Mouse (Mus musculus): ENCODE results near the gene Ecpas. TPM values are rescaled to one million over a fixed set of nuclear protein-coding genes. Genes with fewer than 3 reads are reported as not detected.

Gene Ecpas
- polyA plus RNA-seq (2014; fragmentation: Nextera tagmentation; extraction: Ambion mirVana): 41.0 and 47.7 TPM in 2 replicates

DNA sequence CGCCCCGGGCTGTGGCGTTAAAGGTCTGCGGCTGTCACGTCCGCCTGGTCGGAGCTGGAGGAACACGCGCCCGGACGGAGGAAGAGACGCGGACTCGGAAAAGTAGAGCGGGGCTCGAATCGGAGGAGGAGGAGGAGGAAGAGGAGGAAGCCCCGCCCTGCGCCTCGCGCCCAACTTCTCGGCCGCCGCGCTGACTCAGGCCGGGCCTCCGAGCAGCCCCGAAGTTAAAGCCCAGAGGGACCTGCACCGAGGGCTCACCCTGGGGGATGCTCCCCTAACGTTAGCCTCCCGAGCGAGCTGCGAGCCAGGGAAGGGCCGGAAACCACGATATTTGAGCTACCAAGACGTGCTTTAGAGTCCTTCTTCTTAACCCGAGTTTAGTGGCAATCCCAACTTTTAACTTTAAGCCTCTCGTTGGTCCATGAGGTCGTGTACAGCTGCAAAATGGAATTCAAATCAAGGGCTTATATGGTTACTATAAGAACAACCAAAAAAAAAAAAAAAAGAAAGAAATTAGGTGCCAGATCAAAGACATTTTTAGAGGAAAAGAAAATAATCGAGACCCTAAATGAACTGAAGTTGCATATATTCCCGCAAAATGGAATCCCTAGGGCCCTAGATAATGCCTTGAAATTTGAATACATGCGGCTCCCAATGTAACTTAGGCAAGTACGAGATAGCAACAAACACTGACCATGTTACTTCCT lies at the start of gene Ecpas:
TSS of gene Ecpas (minus strand) at position 121 of the 707 bp plus-strand sequence.
- WGBS: 4% methylated on average over 42 of the region's 43 CpGs
- H3K9ac ChIP-seq (replicated peaks; ENCODE audit: low read depth, low read length): peak within 1 kb of the TSS; percentile 95
- H3K4me2 ChIP-seq (replicated peaks; ENCODE audit: low read depth, low read length): peak within 1 kb of the TSS; percentile 57
- peaks cover 8% of the 10 kb centered on the region; the same call in 1 of the 2 replicates for H3K4me1 ChIP-seq (ENCODE audit: control insufficient read depth, insufficient read depth, low read length)
- peak; percentile 86 for ATAC-seq (ENCODE audit: insufficient number of reproducible peaks, insufficient read depth, low FRiP score, low read depth)
- H3K27me3 ChIP-seq (ENCODE audit: control insufficient read depth, insufficient read depth, low read length): no peaks in the 10 kb centered on the region
- no peaks in the 10 kb centered on the region for H3K9me3 ChIP-seq (ENCODE audit: control insufficient read depth, low read depth, low read length)
- peak within 1 kb of the TSS; percentile 96 for H3K27ac ChIP-seq (ENCODE audit: low read length)
- H3K36me3 ChIP-seq (ENCODE audit: control insufficient read depth, insufficient read depth, low read length): no peaks in the 10 kb centered on the region
- peak within 1 kb of the TSS; percentile 79 for H3K4me3 ChIP-seq (ENCODE audit: low read depth, low read length)

DNA sequence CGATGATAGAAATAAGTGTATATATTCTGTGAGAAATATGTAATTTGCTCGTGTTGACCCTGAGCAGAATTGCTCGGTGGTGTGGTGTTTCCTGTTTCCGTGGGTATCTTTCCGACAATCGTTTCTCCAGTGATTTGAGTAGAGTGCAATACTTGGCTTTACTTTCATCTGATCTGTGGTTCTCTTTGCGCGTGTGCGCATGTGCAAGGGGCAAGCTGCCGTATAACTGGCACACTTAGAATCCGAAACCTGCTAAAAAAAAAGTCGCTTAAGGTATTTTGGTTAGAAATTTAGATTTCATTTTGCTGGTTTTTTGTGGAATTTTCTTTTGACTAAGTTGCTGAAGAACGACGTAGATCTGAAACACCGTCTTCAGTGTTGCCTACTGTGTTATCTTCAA lies 49.2 kb upstream of the Ecpas start:
- ATAC-seq (ENCODE audit: insufficient number of reproducible peaks, insufficient read depth, low FRiP score, low read depth): no peak
- WGBS: 93% methylated on average over 15 of the region's 15 CpGs
- Histone ChIP-seq H3K27ac (ENCODE audit: low read length) (no peak overlapping the region), H3K27me3 (ENCODE audit: control insufficient read depth, insufficient read depth, low read length) (no peaks in the 10 kb centered on the region), H3K4me1 (ENCODE audit: control insufficient read depth, insufficient read depth, low read length) (no peaks in the 10 kb centered on the region), H3K4me2 (replicated peaks; ENCODE audit: low read depth, low read length) (no peak overlapping the region), H3K4me3 (ENCODE audit: low read depth, low read length) (no peak overlapping the region), H3K36me3 (ENCODE audit: control insufficient read depth, insufficient read depth, low read length) (no peaks in the 10 kb centered on the region), H3K9ac (replicated peaks; ENCODE audit: low read depth, low read length) (no peak overlapping the region), H3K9me3 (ENCODE audit: control insufficient read depth, low read depth, low read length) (no peaks in the 10 kb centered on the region)

DNA sequence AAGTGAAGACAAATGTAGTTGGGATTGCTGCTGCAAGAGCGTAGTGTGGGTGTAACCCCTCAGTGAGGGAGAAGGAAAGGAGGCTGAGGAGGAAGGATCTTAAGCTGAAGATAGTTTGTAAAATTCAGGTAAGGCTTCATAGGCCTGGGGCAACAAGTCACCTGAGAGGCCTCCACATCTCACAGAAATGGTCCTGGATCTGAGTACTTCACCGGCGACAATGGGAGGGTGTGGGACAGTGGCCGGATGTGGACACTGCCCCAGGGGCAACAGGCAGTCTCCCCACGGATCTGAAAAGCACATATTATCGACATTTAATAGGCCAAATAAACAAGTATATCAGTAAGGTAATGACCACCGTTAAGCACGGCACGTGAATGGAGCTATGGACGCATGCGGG lies 40.1 kb upstream of the Ecpas start:
- WGBS: 91% methylated on average over 11 of the region's 11 CpGs
- no peak for ATAC-seq (ENCODE audit: insufficient number of reproducible peaks, insufficient read depth, low FRiP score, low read depth)
- no peaks in the 10 kb centered on the region for H3K36me3 ChIP-seq (ENCODE audit: control insufficient read depth, insufficient read depth, low read length)
- H3K27me3 ChIP-seq (ENCODE audit: control insufficient read depth, insufficient read depth, low read length): no peaks in the 10 kb centered on the region
- no peak overlapping the region for H3K9ac ChIP-seq (replicated peaks; ENCODE audit: low read depth, low read length)
- H3K4me2 ChIP-seq (replicated peaks; ENCODE audit: low read depth, low read length): no peak overlapping the region
- no peaks in the 10 kb centered on the region for H3K9me3 ChIP-seq (ENCODE audit: control insufficient read depth, low read depth, low read length)
- no peaks in the 10 kb centered on the region for H3K4me1 ChIP-seq (ENCODE audit: control insufficient read depth, insufficient read depth, low read length)
- H3K4me3 ChIP-seq (ENCODE audit: low read depth, low read length): no peak overlapping the region
- no peak overlapping the region for H3K27ac ChIP-seq (ENCODE audit: low read length)

DNA sequence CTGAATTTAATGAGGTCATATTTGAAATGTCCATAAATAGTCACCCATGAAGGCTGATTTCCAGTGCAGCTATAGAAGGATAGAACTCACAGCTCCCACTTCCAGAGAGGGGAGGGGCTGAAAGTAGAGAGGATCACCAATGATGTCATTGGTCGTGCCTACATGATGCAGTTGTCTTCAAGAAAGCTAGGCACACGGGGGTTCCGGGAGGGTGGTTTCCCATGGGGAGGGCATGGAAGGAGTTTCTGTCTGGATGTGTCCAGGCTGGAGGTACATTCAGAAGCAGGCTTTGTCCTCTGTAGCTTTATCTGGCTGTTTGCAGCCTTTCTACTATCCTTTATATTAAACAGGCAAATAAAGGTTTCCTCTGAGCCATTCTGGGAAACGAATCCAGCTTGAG lies 35.8 kb upstream of the Ecpas start:
- ATAC-seq (ENCODE audit: insufficient number of reproducible peaks, insufficient read depth, low FRiP score, low read depth): no peak
- 83% methylated on average over 4 of the region's 4 CpGs for WGBS
- no peaks in the 10 kb centered on the region for H3K27me3 ChIP-seq (ENCODE audit: control insufficient read depth, insufficient read depth, low read length)

DNA sequence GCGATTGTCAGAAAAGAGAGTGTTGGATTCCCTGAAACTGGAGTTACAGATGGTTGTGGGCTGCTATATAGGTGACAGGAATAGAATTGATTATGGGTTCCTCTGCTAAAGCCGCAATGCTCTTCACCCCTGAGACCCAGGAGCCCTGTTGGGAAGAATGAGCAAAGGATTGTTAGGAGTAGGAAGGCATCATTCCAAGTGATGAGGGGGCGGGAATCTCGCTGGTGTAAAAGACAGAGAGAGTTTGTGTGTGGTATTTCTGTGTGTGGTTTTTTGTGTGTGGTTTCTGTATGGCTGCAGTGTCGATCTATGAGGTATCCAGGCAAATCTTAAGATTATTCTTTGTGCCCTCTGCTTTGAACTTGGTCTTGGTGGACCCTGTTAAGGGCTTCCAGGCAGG lies 32.1 kb upstream of the Ecpas start:
- Histone ChIP-seq H3K27ac (ENCODE audit: low read length) (no peak overlapping the region), H3K9me3 (ENCODE audit: control insufficient read depth, low read depth, low read length) (no peaks in the 10 kb centered on the region), H3K27me3 (ENCODE audit: control insufficient read depth, insufficient read depth, low read length) (no peaks in the 10 kb centered on the region), H3K4me3 (ENCODE audit: low read depth, low read length) (no peak overlapping the region), H3K4me2 (replicated peaks; ENCODE audit: low read depth, low read length) (0 out of 2 replicates have a peak overlapping the region, but pooled peaks have one; percentile 88), H3K36me3 (ENCODE audit: control insufficient read depth, insufficient read depth, low read length) (no peaks in the 10 kb centered on the region; the same call in 1 of the 2 replicates), H3K9ac (replicated peaks; ENCODE audit: low read depth, low read length) (no peak overlapping the region), H3K4me1 (ENCODE audit: control insufficient read depth, insufficient read depth, low read length) (peaks cover 5% of the 10 kb centered on the region; the same call in 1 of the 2 replicates)
- ATAC-seq (ENCODE audit: insufficient number of reproducible peaks, insufficient read depth, low FRiP score, low read depth): no peak
- WGBS: 63% methylated on average over 5 of the region's 5 CpGs

More for the DNA sequence above, 35.8 kb upstream of the Ecpas start:
- no peak overlapping the region for H3K27ac ChIP-seq (ENCODE audit: low read length)
- peaks cover 5% of the 10 kb centered on the region; the same call in 1 of the 2 replicates for H3K4me1 ChIP-seq (ENCODE audit: control insufficient read depth, insufficient read depth, low read length)
- H3K9ac ChIP-seq (replicated peaks; ENCODE audit: low read depth, low read length): no peak overlapping the region
- no peak overlapping the region for H3K4me2 ChIP-seq (replicated peaks; ENCODE audit: low read depth, low read length)
- H3K36me3 ChIP-seq (ENCODE audit: control insufficient read depth, insufficient read depth, low read length): no peaks in the 10 kb centered on the region; the same call in 1 of the 2 replicates
- H3K4me3 ChIP-seq (ENCODE audit: low read depth, low read length): no peak overlapping the region
- no peaks in the 10 kb centered on the region for H3K9me3 ChIP-seq (ENCODE audit: control insufficient read depth, low read depth, low read length)

DNA sequence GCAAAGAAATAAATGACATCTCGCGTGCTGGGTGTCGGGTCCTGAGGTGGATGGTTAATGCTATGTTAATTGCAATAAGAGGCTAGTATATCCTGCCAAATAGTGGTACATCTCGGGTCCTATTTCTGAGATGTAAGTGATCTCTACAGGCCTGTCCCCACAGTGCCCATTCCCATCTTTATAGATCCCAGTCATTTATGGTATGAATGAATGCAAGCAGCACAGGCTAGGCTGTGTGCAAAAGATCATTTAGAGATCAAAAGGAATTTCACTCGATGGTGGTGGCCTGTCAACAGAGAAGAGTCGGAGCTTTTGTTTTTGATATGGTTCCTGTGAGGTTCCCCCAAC lies 31.6 kb upstream of the Ecpas start:
- no peak overlapping the region for H3K9ac ChIP-seq (replicated peaks; ENCODE audit: low read depth, low read length)
- peak overlapping the region; percentile 66 for H3K4me3 ChIP-seq (ENCODE audit: low read depth, low read length)
- peaks cover 5% of the 10 kb centered on the region; the same call in 1 of the 2 replicates for H3K4me1 ChIP-seq (ENCODE audit: control insufficient read depth, insufficient read depth, low read length)
- H3K27ac ChIP-seq (ENCODE audit: low read length): no peak overlapping the region
- peak overlapping the region; percentile 88 for H3K4me2 ChIP-seq (replicated peaks; ENCODE audit: low read depth, low read length)
- whole genome bisulfite sequencing: 16% methylated on average over 6 of the region's 6 CpGs
- H3K9me3 ChIP-seq (ENCODE audit: control insufficient read depth, low read depth, low read length): no peaks in the 10 kb centered on the region
- peak; percentile 10; the same call in 1 of the 2 replicates for ATAC-seq (ENCODE audit: insufficient number of reproducible peaks, insufficient read depth, low FRiP score, low read depth)
- no peaks in the 10 kb centered on the region; the same call in 1 of the 2 replicates for H3K36me3 ChIP-seq (ENCODE audit: control insufficient read depth, insufficient read depth, low read length)
- no peaks in the 10 kb centered on the region for H3K27me3 ChIP-seq (ENCODE audit: control insufficient read depth, insufficient read depth, low read length)

DNA sequence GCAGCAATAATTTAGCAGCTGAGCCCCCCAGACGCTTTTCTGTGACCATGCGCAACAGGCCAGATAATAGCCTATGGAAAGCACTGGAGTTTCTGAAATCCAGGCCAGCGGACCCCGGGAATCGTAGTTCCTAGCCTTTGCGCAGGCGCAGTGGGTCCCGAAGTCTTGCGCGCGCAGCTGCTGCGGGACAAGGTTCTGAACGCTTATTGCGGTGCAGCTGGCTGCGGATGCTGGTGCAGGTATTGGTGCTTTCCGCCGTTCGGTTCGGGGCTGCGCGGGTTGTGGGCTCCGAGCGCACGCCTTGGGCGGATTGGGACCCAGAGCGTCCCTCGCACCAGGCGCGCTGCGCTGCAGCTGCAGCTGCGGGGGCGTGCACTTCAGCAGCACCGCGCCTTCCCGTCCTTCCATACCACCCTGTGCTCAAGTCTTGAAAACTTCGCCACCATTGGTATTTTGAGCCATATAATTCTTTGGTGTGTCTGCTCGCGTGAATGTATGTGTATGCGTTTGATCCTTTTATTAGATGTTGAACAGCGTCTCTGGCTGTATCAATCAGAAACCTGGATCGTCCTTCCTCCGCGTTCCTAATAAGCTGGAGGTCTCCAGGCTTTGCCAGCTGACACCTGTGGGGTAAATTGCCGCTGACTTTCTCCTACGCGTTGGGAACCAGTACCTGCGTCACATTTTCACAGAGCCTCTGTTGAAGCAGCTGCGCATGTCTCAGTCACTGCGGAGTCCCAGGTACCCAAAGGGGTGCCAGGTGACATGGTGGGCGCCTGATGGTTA lies 31.1 kb upstream of the Ecpas start, which contains the start of gene Zkscan16:
TSS of gene Zkscan16 (plus strand) at position 209 of the 786 bp plus-strand sequence.
- H3K4me3 ChIP-seq (ENCODE audit: low read depth, low read length): peak within 1 kb of the TSS; percentile 66
- peak; percentile 76; the same call in 1 of the 2 replicates for ATAC-seq (ENCODE audit: insufficient number of reproducible peaks, insufficient read depth, low FRiP score, low read depth)
- WGBS: 2% methylated on average over 50 of the region's 50 CpGs
- no peak within 1 kb of the TSS for H3K27ac ChIP-seq (ENCODE audit: low read length)
- no peaks in the 10 kb centered on the region for H3K9me3 ChIP-seq (ENCODE audit: control insufficient read depth, low read depth, low read length)
- no peaks in the 10 kb centered on the region; the same call in 1 of the 2 replicates for H3K36me3 ChIP-seq (ENCODE audit: control insufficient read depth, insufficient read depth, low read length)
- peaks cover 5% of the 10 kb centered on the region; the same call in 1 of the 2 replicates for H3K4me1 ChIP-seq (ENCODE audit: control insufficient read depth, insufficient read depth, low read length)
- H3K9ac ChIP-seq (replicated peaks; ENCODE audit: low read depth, low read length): peak within 1 kb of the TSS; percentile 45
- peak within 1 kb of the TSS; percentile 88 for H3K4me2 ChIP-seq (replicated peaks; ENCODE audit: low read depth, low read length)
- no peaks in the 10 kb centered on the region for H3K27me3 ChIP-seq (ENCODE audit: control insufficient read depth, insufficient read depth, low read length)

DNA sequence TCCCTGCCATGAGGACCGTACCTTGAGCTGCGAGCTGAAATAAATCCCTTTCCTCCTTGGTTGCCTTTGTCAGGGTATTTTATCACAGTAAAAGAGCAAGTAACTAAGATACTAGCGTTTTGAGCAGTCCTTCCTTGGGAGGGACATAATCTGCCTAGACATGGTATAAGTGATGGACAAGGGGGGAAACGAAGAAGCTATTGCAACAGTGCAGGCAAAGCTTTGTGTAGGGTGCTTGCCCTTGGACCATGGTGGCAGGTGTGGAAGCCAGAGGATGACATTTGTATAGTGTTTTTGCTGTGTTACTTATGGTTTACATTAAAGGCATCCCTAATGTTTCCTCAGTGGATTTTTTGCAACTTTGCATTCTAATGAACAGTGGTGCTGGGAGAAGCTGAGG lies 30.4 kb upstream of the Ecpas start:
- peak overlapping the region; percentile 88 for H3K4me2 ChIP-seq (replicated peaks; ENCODE audit: low read depth, low read length)
- peak overlapping the region; percentile 45 for H3K9ac ChIP-seq (replicated peaks; ENCODE audit: low read depth, low read length)
- no peak for ATAC-seq (ENCODE audit: insufficient number of reproducible peaks, insufficient read depth, low FRiP score, low read depth)
- WGBS: 83% methylated on average over 4 of the region's 4 CpGs
- H3K27me3 ChIP-seq (ENCODE audit: control insufficient read depth, insufficient read depth, low read length): no peaks in the 10 kb centered on the region
- peak overlapping the region; percentile 66 for H3K4me3 ChIP-seq (ENCODE audit: low read depth, low read length)
- no peak overlapping the region for H3K27ac ChIP-seq (ENCODE audit: low read length)
- no peaks in the 10 kb centered on the region; the same call in 1 of the 2 replicates for H3K36me3 ChIP-seq (ENCODE audit: control insufficient read depth, insufficient read depth, low read length)
- peaks cover 5% of the 10 kb centered on the region; the same call in 1 of the 2 replicates for H3K4me1 ChIP-seq (ENCODE audit: control insufficient read depth, insufficient read depth, low read length)
- no peaks in the 10 kb centered on the region for H3K9me3 ChIP-seq (ENCODE audit: control insufficient read depth, low read depth, low read length)
